Mouse (Mus musculus) hindbrain, embryonic 10.5 days (tissue): ENCODE results near the gene Siglech. TPM values are rescaled to one million over a fixed set of nuclear protein-coding genes. Genes with fewer than 3 reads are reported as not detected.

Source experiments
- DNase-seq: peaks from one replicate; pipeline ENCODE4 v3.0.0-alpha.2; 2017; ENCODE audit warnings: low spot score
- H3K27ac ChIP-seq: fragments of 300-500 bp; sonication (generic); 2 replicates; pipeline ENCODE4 v1.5.1; 2016; ENCODE audit warnings: mild to moderate bottlenecking, moderate library complexity
- H3K27me3 ChIP-seq: fragments of 300-500 bp; sonication (generic); 2 replicates; pipeline ENCODE4 v1.6.1; 2016; ENCODE audit warnings: mild to moderate bottlenecking; ENCODE audit not compliant: poor library complexity, insufficient read depth, severe bottlenecking
- H3K36me3 ChIP-seq: fragments of 300-500 bp; sonication (generic); 2 replicates; pipeline ENCODE4 v1.6.1; 2016; ENCODE audit warnings: mild to moderate bottlenecking, moderate library complexity
- H3K4me1 ChIP-seq: fragments of 300-500 bp; sonication (generic); replicated peaks from 2 replicates; pipeline ENCODE4 v1.6.1; 2016; ENCODE audit warnings: mild to moderate bottlenecking
- H3K4me3 ChIP-seq: fragments of 300-500 bp; sonication (generic); 2 replicates; pipeline ENCODE4 v1.5.1; 2016; ENCODE audit warnings: mild to moderate bottlenecking, moderate library complexity
- H3K9me3 ChIP-seq: fragments of 300-500 bp; sonication (generic); 2 replicates; pipeline ENCODE4 v1.6.1; 2016; ENCODE audit warnings: mild to moderate bottlenecking, moderate library complexity
- WGBS: fragments of 180-500 bp; shearing (Covaris S2); methylation state at CpG from one replicate; pipeline ENCODE4 v1.1.7; 2016; 5-methylcytosine and 5-hydroxymethylcytosine counted together
- polyA plus RNA-seq: library from polyadenylated mRNA; unstranded; fragments of >200 nt; fragmentation: Nextera tagmentation; extraction: Ambion mirVana; gene quantifications from 2 replicates; pipeline ENCODE4 v1.2.1, GENCODE M21; 2016

The Siglech gene
- polyA plus RNA-seq, 1 experiment from 2014 or later: 0.99 TPM

DNA sequence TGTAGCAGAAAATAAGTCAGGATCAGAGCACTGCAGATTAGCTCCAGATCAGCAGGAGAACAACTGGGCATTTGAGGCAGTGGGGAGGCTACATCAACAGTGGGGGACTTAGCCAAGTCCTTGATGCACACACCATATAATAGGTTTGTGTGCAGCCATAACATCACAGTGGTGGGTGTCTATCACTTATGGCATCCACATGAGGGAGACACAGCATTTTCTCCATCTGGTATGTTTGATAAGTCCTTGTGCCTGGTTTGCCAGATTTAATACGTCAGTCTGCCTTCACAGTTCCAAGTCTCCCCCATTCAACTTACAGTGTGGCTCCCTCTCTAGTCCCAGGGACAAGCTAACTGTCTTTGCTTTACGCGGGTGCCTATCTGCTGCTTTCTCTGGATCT, 24.3 kb downstream of the Siglech start:
- H3K27ac ChIP-seq: no peak overlapping the region
- WGBS: 83% methylated on average over 3 of the region's 3 CpGs
- DNase-seq: no peak

DNA sequence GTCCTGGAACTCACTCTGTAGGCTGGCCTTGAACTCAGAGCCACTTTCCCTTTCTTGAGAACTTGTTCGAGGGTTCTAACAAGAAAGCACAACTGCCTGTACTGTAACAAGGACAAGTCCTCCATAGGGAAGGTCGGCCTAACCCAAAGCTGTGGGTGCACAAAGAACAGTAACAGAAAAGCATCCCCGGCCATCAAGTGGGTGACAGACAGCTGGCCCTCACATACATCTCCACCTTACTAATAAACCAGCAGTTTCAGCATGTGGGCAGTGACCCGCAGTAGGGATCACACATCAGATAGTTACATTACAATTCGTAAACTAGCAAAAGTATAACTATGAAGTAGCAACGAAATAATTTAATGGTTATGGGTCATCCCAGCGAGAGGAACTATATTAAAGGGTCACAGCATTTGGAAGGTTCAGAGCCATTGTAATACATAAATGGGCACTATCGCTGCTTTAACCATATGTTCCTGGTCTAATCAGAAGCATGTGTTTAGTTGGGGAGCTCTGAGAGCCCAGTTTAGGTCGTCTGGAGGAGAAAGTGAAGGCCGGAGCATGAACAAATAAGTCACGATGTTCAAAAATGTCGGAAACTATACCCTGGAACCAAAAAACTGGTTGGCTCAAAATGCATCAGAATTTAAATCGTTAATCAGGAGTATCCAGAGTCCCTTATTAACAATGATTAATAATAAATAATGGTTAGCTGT, 25.4 kb downstream of the Siglech start:
- whole genome bisulfite sequencing: 38% methylated on average over 13 of the region's 13 CpGs
- Histone ChIP-seq H3K27me3 (no peaks in the 10 kb centered on the region), H3K27ac (peak overlapping the region; percentile 95), H3K4me3 (peak overlapping the region; percentile 87), H3K4me1 (peaks cover 13% of the 10 kb centered on the region), H3K36me3 (peaks cover 26% of the 10 kb centered on the region), H3K9me3 (no peaks in the 10 kb centered on the region)
- DNase-seq: peak; percentile 9

More for the DNA sequence above, 24.3 kb downstream of the Siglech start:
- peaks cover 15% of the 10 kb centered on the region for H3K36me3 ChIP-seq
- H3K9me3 ChIP-seq: no peaks in the 10 kb centered on the region
- peaks cover 13% of the 10 kb centered on the region for H3K4me1 ChIP-seq
- no peaks in the 10 kb centered on the region for H3K27me3 ChIP-seq
- H3K4me3 ChIP-seq: no peak overlapping the region

DNA sequence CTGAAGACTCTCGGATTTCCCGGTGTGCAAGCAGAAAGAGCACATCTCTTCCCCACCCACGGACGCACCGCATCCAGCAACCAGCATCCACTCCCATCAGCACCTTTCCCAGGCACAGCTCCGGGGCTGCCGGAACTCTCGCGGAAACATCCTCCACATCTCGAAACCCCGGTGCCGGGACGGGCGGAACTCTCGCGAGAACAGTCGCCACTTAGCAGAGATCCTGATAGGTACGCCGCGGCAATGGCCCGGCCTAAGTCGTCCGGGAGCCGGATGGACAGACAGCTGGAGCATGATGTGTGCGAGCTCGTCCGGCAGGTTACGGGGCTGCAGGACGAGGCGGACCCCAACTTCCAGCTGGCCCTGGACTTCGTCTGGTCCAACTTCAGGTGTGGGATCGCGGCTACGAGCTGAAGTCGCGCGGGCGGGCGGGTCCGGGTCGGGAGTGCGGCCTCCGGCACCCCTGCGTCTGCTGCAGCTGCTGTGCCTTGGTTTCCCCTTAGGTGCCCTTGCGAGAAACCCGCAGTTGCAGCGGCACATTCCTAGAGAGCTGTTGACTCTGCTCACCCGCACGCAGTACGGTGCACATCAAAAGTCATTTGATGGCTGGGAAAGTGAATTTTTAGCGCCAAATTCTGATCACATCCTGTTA, 26.1 kb downstream of the Siglech start, which contains the start of gene Tubgcp5:
TSS of gene Tubgcp5 (plus strand) at position 203 of the 652 bp plus-strand sequence.
- H3K27me3 ChIP-seq: no peaks in the 10 kb centered on the region
- peak within 1 kb of the TSS; percentile 95 for H3K27ac ChIP-seq
- under 1% methylated on average over 51 of the region's 51 CpGs for WGBS
- peaks cover 13% of the 10 kb centered on the region for H3K4me1 ChIP-seq
- DNase-seq: peak; percentile 98
- no peaks in the 10 kb centered on the region for H3K9me3 ChIP-seq
- peak within 1 kb of the TSS; percentile 87 for H3K4me3 ChIP-seq
- H3K36me3 ChIP-seq: peaks cover 33% of the 10 kb centered on the region

DNA sequence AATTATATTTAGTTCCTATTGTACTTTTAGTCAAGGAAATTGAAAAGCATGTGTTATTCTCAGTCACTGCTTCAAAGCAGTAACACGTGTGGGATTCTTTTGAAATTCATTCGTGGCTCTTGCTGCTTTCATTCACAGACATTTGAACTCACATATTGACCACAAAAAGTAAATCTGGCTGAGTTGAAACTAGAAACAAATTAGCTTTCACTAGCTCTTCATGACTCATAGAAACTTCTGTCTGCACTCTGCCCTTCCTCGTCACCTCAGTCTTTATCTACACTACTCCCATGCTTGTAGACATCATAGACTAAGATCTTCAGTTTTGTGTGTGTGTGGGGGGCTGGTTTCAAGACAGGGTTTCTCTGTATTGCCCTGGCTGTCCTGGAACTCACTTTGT, 32.0 kb downstream of the Siglech start:
- peaks cover 91% of the 10 kb centered on the region for H3K36me3 ChIP-seq
- H3K4me1 ChIP-seq: peaks cover 4% of the 10 kb centered on the region
- H3K4me3 ChIP-seq: no peak overlapping the region
- no peak overlapping the region for H3K27ac ChIP-seq
- no peaks in the 10 kb centered on the region for H3K9me3 ChIP-seq
- H3K27me3 ChIP-seq: no peaks in the 10 kb centered on the region
- no peak for DNase-seq
- WGBS: 90% methylated on average over 3 of the region's 3 CpGs

DNA sequence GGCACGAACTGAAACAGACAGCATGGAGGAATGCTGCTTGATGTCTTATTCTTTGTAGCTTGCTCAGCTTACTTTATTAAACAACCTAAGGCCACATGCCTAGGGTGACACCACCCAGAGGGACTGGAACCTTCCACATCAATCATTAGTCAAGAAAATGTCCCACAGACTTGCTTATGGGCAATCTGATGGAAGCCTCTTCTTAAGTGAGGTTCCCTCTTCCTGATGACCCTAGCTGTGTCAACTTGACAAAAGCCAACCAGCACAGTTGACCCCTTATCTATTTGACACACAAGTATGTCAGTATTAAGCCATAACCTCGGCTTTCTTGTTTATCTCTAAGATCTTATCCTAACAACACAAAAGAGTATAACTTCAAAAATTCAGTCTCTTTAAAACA, 42.0 kb downstream of the Siglech start:
- 94% methylated on average over 2 of the region's 2 CpGs for WGBS
- Histone ChIP-seq H3K4me3 (no peak overlapping the region), H3K27ac (no peak overlapping the region), H3K27me3 (no peaks in the 10 kb centered on the region), H3K9me3 (no peaks in the 10 kb centered on the region), H3K36me3 (peaks cover 98% of the 10 kb centered on the region), H3K4me1 (no peaks in the 10 kb centered on the region)
- no peak for DNase-seq

DNA sequence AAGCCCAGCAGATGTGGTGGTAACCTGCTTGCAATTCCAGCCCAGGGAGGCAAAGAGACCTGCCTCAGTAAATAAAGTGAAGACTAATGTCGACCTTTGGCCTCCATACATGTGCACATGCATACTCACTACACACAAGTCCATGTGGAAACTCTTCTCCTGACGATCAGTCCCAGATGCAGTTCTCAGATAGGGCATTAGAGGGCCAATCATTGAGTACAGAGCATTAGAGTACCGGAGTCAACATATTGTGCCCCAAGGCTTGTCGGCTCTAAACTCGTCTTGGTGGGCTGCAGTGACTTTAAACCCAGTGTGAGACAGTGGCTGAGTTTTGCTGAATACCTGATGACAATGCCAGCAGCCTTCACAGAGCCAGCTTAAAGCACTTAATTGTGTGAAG, 56.5 kb downstream of the Siglech start:
- Histone ChIP-seq H3K27ac (no peak overlapping the region), H3K9me3 (no peaks in the 10 kb centered on the region), H3K4me3 (no peak overlapping the region), H3K27me3 (no peaks in the 10 kb centered on the region), H3K4me1 (no peaks in the 10 kb centered on the region), H3K36me3 (peaks cover 97% of the 10 kb centered on the region)
- 83% methylated on average over 5 of the region's 5 CpGs for WGBS
- no peak for DNase-seq

DNA sequence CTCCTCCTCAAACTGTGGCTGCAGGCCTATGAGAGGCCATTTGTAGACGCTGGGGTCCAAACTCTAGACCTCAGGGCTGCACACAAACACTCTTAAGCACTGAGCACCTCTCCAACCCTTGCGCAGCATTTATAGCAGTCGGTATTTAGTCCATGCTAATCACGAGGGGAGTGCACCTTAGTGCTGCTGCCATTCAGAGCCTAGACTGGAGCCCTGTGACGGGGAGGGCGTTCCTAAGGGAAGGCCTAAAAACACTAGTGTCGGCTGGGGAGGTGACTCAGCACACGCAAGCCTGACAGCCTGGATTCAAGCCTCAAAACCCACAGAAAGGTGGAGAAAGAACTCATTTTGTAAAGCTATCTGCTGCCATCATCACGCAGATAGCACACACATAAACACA, 59.6 kb downstream of the Siglech start:
- H3K36me3 ChIP-seq: peaks cover 99% of the 10 kb centered on the region
- no peak overlapping the region for H3K27ac ChIP-seq
- WGBS: 92% methylated on average over 9 of the region's 9 CpGs
- DNase-seq: no peak
- no peaks in the 10 kb centered on the region for H3K27me3 ChIP-seq
- no peaks in the 10 kb centered on the region for H3K4me1 ChIP-seq
- H3K9me3 ChIP-seq: no peaks in the 10 kb centered on the region
- no peak overlapping the region for H3K4me3 ChIP-seq

Other genes with a start within 250 kb of the Siglech start
- 33.4 and 34.6 TPM in 2 replicates for gene Tubgcp5, start 26.0 kb downstream of the Siglech start, polyA plus RNA-seq
- 75.2 and 88.2 TPM in 2 replicates for gene Cyfip1, start 73.6 kb downstream of the Siglech start, polyA plus RNA-seq
- 34.7 and 39.3 TPM in 2 replicates for gene Nipa2, start 194.3 kb downstream of the Siglech start, polyA plus RNA-seq